Mouse (Mus musculus): ENCODE measurements around the gene Prrt2. TPM values are rescaled to one million over a fixed set of nuclear protein-coding genes. Genes with fewer than 3 reads are reported as not detected.

Prrt2 gene
- polyA plus RNA-seq, 1 experiment = 0.02 TPM

GRCm38 (mm10) chr7:127018416-127019305 is 2.4 kb downstream of the Prrt2 start:
- H3K4me3 ChIP-seq (ENCODE audit: insufficient read depth, poor library complexity, severe bottlenecking) = no peak overlapping the region
- peaks cover 32% of the 10 kb centered on the region for H3K79me2 ChIP-seq (ENCODE audit: control insufficient read depth, insufficient read depth)
- peaks cover 24% of the 10 kb centered on the region for H3K36me3 ChIP-seq (ENCODE audit: control insufficient read depth, insufficient read depth)
- H3ac ChIP-seq (ENCODE audit: control insufficient read depth, insufficient read length, low read depth) = no peak overlapping the region
- H3K79me3 ChIP-seq (ENCODE audit: low read depth) = peaks cover 14% of the 10 kb centered on the region
- no peaks in the 10 kb centered on the region for H3K27me3 ChIP-seq (ENCODE audit: control insufficient read depth, insufficient read depth, insufficient read length)
- TF ChIP-seq MYOD1 (IDR thresholded peaks at IDR 0.05; ENCODE audit: control insufficient read depth, insufficient read length, low read depth) (no peak), USF1 (IDR thresholded peaks at IDR 0.05; ENCODE audit: low read depth) (no peak), FOSL1 (IDR thresholded peaks at IDR 0.05; ENCODE audit: insufficient read depth, low read length, poor library complexity, severe bottlenecking) (no peak), MAX (IDR thresholded peaks at IDR 0.05) (no peak), MYOG (IDR thresholded peaks at IDR 0.05; ENCODE audit: control insufficient read depth, extremely low read depth, insufficient read length) (no peak), CTCF (IDR thresholded peaks at IDR 0.05; ENCODE audit: control insufficient read depth, insufficient read depth, insufficient read length) (no peak), CEBPB (IDR thresholded peaks at IDR 0.05; ENCODE audit: low read depth) (no peak)

DNA sequence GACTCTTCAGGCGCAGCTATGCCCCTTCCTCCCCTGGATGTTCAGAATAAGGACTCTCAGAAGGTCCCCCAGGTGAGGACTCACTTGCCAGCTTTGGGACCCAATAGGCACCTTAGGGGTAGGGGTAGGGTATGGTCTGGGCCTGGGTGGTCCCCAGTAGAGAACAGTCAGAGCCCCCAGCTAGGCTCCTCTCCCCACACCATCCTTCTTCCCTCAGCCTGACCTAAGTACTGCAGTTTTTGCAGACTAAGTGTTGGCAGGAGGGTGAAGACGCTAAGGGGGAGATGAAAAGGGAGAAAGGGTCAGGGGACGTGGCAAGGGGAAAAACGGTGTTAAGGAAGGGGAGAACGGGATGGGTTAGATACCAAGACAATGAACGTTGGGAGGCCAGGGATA is 3.1 kb downstream of the Prrt2 start:
- Histone ChIP-seq H3K36me3 (ENCODE audit: control insufficient read depth, insufficient read depth) (peaks cover 24% of the 10 kb centered on the region), H3K27me3 (ENCODE audit: control insufficient read depth, insufficient read depth, insufficient read length) (no peaks in the 10 kb centered on the region), H3K79me3 (ENCODE audit: low read depth) (peaks cover 15% of the 10 kb centered on the region), H3K79me2 (ENCODE audit: control insufficient read depth, insufficient read depth) (peaks cover 32% of the 10 kb centered on the region), H3K4me3 (ENCODE audit: insufficient read depth, poor library complexity, severe bottlenecking) (no peak overlapping the region), H3ac (ENCODE audit: control insufficient read depth, insufficient read length, low read depth) (no peak overlapping the region)
- TF ChIP-seq MYOG (IDR thresholded peaks at IDR 0.05; ENCODE audit: control insufficient read depth, extremely low read depth, insufficient read length) (no peak), MAX (IDR thresholded peaks at IDR 0.05) (no peak), CEBPB (IDR thresholded peaks at IDR 0.05; ENCODE audit: low read depth) (no peak), CTCF (IDR thresholded peaks at IDR 0.05; ENCODE audit: control insufficient read depth, insufficient read depth, insufficient read length) (no peak), MYOD1 (IDR thresholded peaks at IDR 0.05; ENCODE audit: control insufficient read depth, insufficient read length, low read depth) (no peak), FOSL1 (IDR thresholded peaks at IDR 0.05; ENCODE audit: insufficient read depth, low read length, poor library complexity, severe bottlenecking) (no peak), USF1 (IDR thresholded peaks at IDR 0.05; ENCODE audit: low read depth) (no peak)

DNA sequence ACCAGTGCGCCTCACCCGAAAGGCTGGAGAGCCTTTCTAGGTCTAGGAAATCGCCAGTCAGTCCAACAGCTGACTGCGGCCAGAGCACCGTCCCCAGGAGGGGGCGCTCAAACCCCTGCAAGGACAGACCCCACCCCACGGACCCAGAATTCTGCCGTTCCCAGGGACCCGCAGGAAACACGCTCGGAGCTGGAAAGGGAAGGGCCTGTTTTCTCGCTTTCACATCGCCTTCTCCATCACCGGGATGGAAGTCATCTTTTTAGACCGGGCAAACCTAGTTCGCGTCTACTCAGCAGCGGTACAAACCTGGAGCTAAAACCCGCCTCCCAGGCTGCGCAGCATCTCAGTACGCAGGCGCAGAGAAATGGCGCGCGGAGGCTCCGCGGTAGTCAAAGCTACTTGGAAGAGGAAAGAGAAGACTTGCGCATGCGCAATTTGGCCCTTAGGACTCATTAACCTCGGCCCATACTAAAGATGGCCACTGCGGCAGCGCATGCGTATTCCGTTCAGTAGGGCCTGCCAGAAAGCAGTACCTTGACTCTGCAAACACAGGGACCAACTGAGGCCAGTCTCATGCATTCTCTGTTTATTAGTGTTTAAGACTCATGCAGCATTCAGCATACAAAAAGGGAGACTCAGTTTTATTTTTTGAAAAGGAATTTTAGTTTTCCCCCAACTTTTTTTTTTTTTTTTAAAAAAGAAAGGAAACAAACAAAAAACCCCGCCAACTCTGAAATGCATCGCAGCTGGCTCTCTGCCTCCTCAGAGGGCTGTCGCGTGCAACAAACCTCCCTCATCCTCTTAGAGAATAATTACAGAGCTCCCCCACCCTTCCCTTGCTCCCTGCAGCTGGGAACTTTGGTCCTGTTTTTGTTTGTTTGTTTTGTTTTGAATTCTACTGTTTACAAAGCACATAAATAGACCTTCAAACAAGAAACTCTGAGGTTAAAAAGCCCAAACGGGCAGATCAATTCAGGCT is 3.8 kb downstream of the Prrt2 start, which contains the start of gene Pagr1a:
Gene Pagr1a, minus strand, starts transcription at position 382 of the 979 bp plus-strand sequence.
- Histone ChIP-seq H3ac (ENCODE audit: control insufficient read depth, insufficient read length, low read depth) (peak within 1 kb of the TSS; percentile 62), H3K79me2 (ENCODE audit: control insufficient read depth, insufficient read depth) (peaks cover 33% of the 10 kb centered on the region), H3K79me3 (ENCODE audit: low read depth) (peaks cover 18% of the 10 kb centered on the region), H3K27me3 (ENCODE audit: control insufficient read depth, insufficient read depth, insufficient read length) (no peaks in the 10 kb centered on the region), H3K36me3 (ENCODE audit: control insufficient read depth, insufficient read depth) (peaks cover 18% of the 10 kb centered on the region), H3K4me3 (ENCODE audit: insufficient read depth, poor library complexity, severe bottlenecking) (peak within 1 kb of the TSS; percentile 51)
- TF ChIP-seq USF1 (IDR thresholded peaks at IDR 0.05; ENCODE audit: low read depth) (no peak), CTCF (IDR thresholded peaks at IDR 0.05; ENCODE audit: control insufficient read depth, insufficient read depth, insufficient read length) (peak; percentile 76)

GRCm38 (mm10) chr7:127016486-127016938 is 4.5 kb downstream of the Prrt2 start:
- Histone ChIP-seq H3ac (ENCODE audit: control insufficient read depth, insufficient read length, low read depth) (peak overlapping the region; percentile 62), H3K79me3 (ENCODE audit: low read depth) (peaks cover 18% of the 10 kb centered on the region), H3K27me3 (ENCODE audit: control insufficient read depth, insufficient read depth, insufficient read length) (no peaks in the 10 kb centered on the region), H3K4me3 (ENCODE audit: insufficient read depth, poor library complexity, severe bottlenecking) (peak overlapping the region; percentile 51), H3K36me3 (ENCODE audit: control insufficient read depth, insufficient read depth) (peaks cover 15% of the 10 kb centered on the region), H3K79me2 (ENCODE audit: control insufficient read depth, insufficient read depth) (peaks cover 39% of the 10 kb centered on the region)
- TF ChIP-seq CTCF (IDR thresholded peaks at IDR 0.05; ENCODE audit: control insufficient read depth, insufficient read depth, insufficient read length) (no peak), CEBPB (IDR thresholded peaks at IDR 0.05; ENCODE audit: low read depth) (no peak), USF1 (IDR thresholded peaks at IDR 0.05; ENCODE audit: low read depth) (no peak), MYOG (IDR thresholded peaks at IDR 0.05; ENCODE audit: control insufficient read depth, extremely low read depth, insufficient read length) (no peak), FOSL1 (IDR thresholded peaks at IDR 0.05; ENCODE audit: insufficient read depth, low read length, poor library complexity, severe bottlenecking) (no peak), MAX (IDR thresholded peaks at IDR 0.05) (no peak)

DNA sequence TGATC is 4.7 kb downstream of the Prrt2 start, which contains the start of gene Pagr1b:
Gene Pagr1b, minus strand, starts transcription at position 4 of the 5 bp plus-strand sequence.
- Histone ChIP-seq H3K36me3 (ENCODE audit: control insufficient read depth, insufficient read depth) (peaks cover 15% of the 10 kb centered on the region), H3K79me3 (ENCODE audit: low read depth) (peaks cover 18% of the 10 kb centered on the region), H3K27me3 (ENCODE audit: control insufficient read depth, insufficient read depth, insufficient read length) (no peaks in the 10 kb centered on the region), H3ac (ENCODE audit: control insufficient read depth, insufficient read length, low read depth) (peak within 1 kb of the TSS; percentile 62), H3K4me3 (ENCODE audit: insufficient read depth, poor library complexity, severe bottlenecking) (peak within 1 kb of the TSS; percentile 51), H3K79me2 (ENCODE audit: control insufficient read depth, insufficient read depth) (peaks cover 39% of the 10 kb centered on the region)
- TF ChIP-seq CTCF (IDR thresholded peaks at IDR 0.05; ENCODE audit: control insufficient read depth, insufficient read depth, insufficient read length) = no peak
- no peak for TF ChIP-seq CEBPB (IDR thresholded peaks at IDR 0.05; ENCODE audit: low read depth)
- TF ChIP-seq USF1 (IDR thresholded peaks at IDR 0.05; ENCODE audit: low read depth) = no peak
- TF ChIP-seq MAX (IDR thresholded peaks at IDR 0.05) = no peak
- TF ChIP-seq MYOD1 (IDR thresholded peaks at IDR 0.05; ENCODE audit: control insufficient read depth, insufficient read length, low read depth) = no peak
- no peak for TF ChIP-seq FOSL1 (IDR thresholded peaks at IDR 0.05; ENCODE audit: insufficient read depth, low read length, poor library complexity, severe bottlenecking)
- TF ChIP-seq MYOG (IDR thresholded peaks at IDR 0.05; ENCODE audit: control insufficient read depth, extremely low read depth, insufficient read length) = no peak
